In genomic region chr6:115808488-115809231, GRCm38 (mm10) we compare ENCODE assay signal across 8 mouse cellular contexts. TPM values are rescaled to one million over a fixed set of nuclear protein-coding genes. Genes with fewer than 3 reads are reported as not detected.
A peak's percentile ranks its signal among the peaks of the same experiment; 100 is the strongest.
DNase-seq lines count a peak whose midpoint lies in the region; ATAC-seq and TF ChIP-seq lines count a peak whose summit lies in the region.

Rpl32 (minus strand) TSS chr6:115808747.

- WGBS in hindbrain, postnatal 0 days = under 1% methylated on average over 47 of the region's 47 CpGs

- no peaks in the 10 kb centered on the region for H3K9me3 ChIP-seq in hindbrain, postnatal 0 days (ENCODE audit: low read length)

- peaks cover 27% of the 10 kb centered on the region for H3K36me3 ChIP-seq in hindbrain, postnatal 0 days (ENCODE audit: insufficient read depth, low read length)

- peak within 1 kb of the TSS; percentile 90 for H3K4me3 ChIP-seq in gastrocnemius, adult 2 months
- H3K4me3 ChIP-seq in hindbrain, postnatal 0 days (ENCODE audit: low read length) = peak within 1 kb of the TSS; percentile 92
- peak within 1 kb of the TSS; percentile 86 for H3K4me3 ChIP-seq in left cerebral cortex, adult 2 months

- intact Hi-C loops in gastrocnemius, adult 2 months (cut with DNase I) = loop anchor here (10.0 kb wide), 1 partner anchor 204 kb away; the partner anchor contains the start of gene Mkrn2
- intact Hi-C loops in left cerebral cortex, adult 2 months (cut with DNase I) = loop anchor here (1.0 kb wide), 1 partner anchor 207 kb away; the partner anchor contains the start of gene Mkrn2

- peak; percentile 93 for DNase-seq in ZHBTc4 (ENCODE audit: low read depth, low spot score)
- peak; percentile 90 for DNase-seq in gastrocnemius, adult 2 months
- peak; percentile 94 for DNase-seq in hindbrain, postnatal 0 days (ENCODE audit: low spot score)
- peak; percentile 85 to 86 for DNase-seq in left cerebral cortex, adult 2 months (ENCODE audit: extremely low spot score in 1 of 2, low spot score in 2 of 2)
- peak; percentile 89 to 91 for DNase-seq in right cerebral cortex, adult 2 months (ENCODE audit: low spot score in 2 of 2)
- DNase-seq in urinary bladder, postnatal 14 days (ENCODE audit: low spot score) = peak; percentile 87

- no peaks in the 10 kb centered on the region for H3K27me3 ChIP-seq in hindbrain, postnatal 0 days (ENCODE audit: insufficient read depth, low read length)

- ATAC-seq in common myeloid progenitor, adult 5-6 weeks (replicated peaks; ENCODE audit: low read depth, poor library complexity, severe bottlenecking) = peak; percentile 85
- ATAC-seq in hindbrain, postnatal 0 days = peak; percentile 90
- peak; percentile 93 for ATAC-seq in megakaryocyte, adult 5-6 weeks (ENCODE audit: poor library complexity, severe bottlenecking)

- H3K9ac ChIP-seq in hindbrain, postnatal 0 days (replicated peaks; ENCODE audit: low read length) = peak within 1 kb of the TSS; percentile 96

- peak within 1 kb of the TSS; percentile 74 for H3K4me2 ChIP-seq in hindbrain, postnatal 0 days (ENCODE audit: low read depth, low read length)

- peak; percentile 68 for TF ChIP-seq CTCF in gastrocnemius, adult 2 months (IDR thresholded peaks at IDR 0.05)
- peak; percentile 69 for TF ChIP-seq CTCF in hindbrain, postnatal 0 days (IDR thresholded peaks at IDR 0.05; ENCODE audit: low read depth)
- peak; percentile 66 for TF ChIP-seq CTCF in left cerebral cortex, adult 2 months (IDR thresholded peaks at IDR 0.05)

- H3K27ac ChIP-seq in gastrocnemius, adult 2 months = peak within 1 kb of the TSS; percentile 93
- peak within 1 kb of the TSS; percentile 99 for H3K27ac ChIP-seq in hindbrain, postnatal 0 days
- H3K27ac ChIP-seq in left cerebral cortex, adult 2 months = peak within 1 kb of the TSS; percentile 98

- H3K4me1 ChIP-seq in hindbrain, postnatal 0 days (ENCODE audit: insufficient read depth, low read length) = peaks cover 6% of the 10 kb centered on the region

RNA-seq across cellular contexts. Expression of gene Rpl32, which starts in this region (rescaled TPM):
- 6,938 and 7,194 TPM in 2 replicates for total RNA-seq in common myeloid progenitor, adult 5-6 weeks (2017)
- 100 to 1,000 TPM; 562 to 624 TPM for total RNA-seq in gastrocnemius, adult 2 months (2021)
- 790 and 802 TPM in 2 replicates for total RNA-seq in hindbrain, postnatal 0 days (2014; rRNA removed)
- 1,119 and 1,169 TPM in 2 replicates for polyA plus RNA-seq in hindbrain, postnatal 0 days (2015; fragmentation: Nextera tagmentation; extraction: Ambion mirVana)
- 100 to 1,000 TPM; 429 to 479 TPM for total RNA-seq in left cerebral cortex, adult 2 months (2021)
- 2,908 and 2,972 TPM in 2 replicates for total RNA-seq in megakaryocyte, adult 5-6 weeks (2015)
- total RNA-seq in megakaryocyte, adult 5-6 weeks (2017) = 3,179 and 3,683 TPM in 2 replicates

Comparison
In these comparisons a context has a peak if more than half of its experiments do, and no peak if none do; other contexts are left out.
1. Peak in every context shown above with its lines: DNase-seq, ATAC-seq, H3K4me3 ChIP-seq and H3K27ac ChIP-seq.